Mouse (Mus musculus) forebrain, embryonic 14.5 days (tissue): ENCODE results near the gene Hdac4. TPM values are rescaled to one million over a fixed set of nuclear protein-coding genes. Genes with fewer than 3 reads are reported as not detected.

Experiments used
- ATAC-seq: fragments of 200-750 bp; cut with Nextera tagmentation; 2 replicates; pipeline ENCODE4 v1.8.0; 2017; ENCODE audit warnings: mild to moderate bottlenecking, moderate library complexity
- DNase-seq: peaks from one replicate; pipeline ENCODE4 v3.0.0-alpha.2; 2015; ENCODE audit warnings: low spot score
- H3K27ac ChIP-seq: fragments of 300-500 bp; sonication (generic); 2 replicates; pipeline ENCODE4 v1.5.1; 2014; ENCODE audit warnings: low read depth, mild to moderate bottlenecking, control low read depth, low read length, moderate library complexity
- H3K27me3 ChIP-seq: fragments of 300-500 bp; sonication (generic); replicated peaks from 2 replicates; pipeline ENCODE4 v1.6.1; 2014; ENCODE audit warnings: low read length, control low read depth, mixed read lengths; ENCODE audit not compliant: control insufficient read depth, insufficient read depth
- H3K36me3 ChIP-seq: fragments of 300-500 bp; sonication (generic); 2 replicates; pipeline ENCODE4 v1.6.1; 2014; ENCODE audit warnings: low read length, control low read depth; ENCODE audit not compliant: control insufficient read depth, insufficient read depth
- H3K4me1 ChIP-seq: fragments of 300-500 bp; sonication (generic); 2 replicates; pipeline ENCODE4 v1.6.1; 2014; ENCODE audit warnings: antibody characterized with exemption, low read length, control low read depth; ENCODE audit not compliant: control insufficient read depth, insufficient read depth
- H3K4me2 ChIP-seq: fragments of 300-500 bp; sonication (generic); 2 replicates; pipeline ENCODE4 v1.6.1; 2014; ENCODE audit warnings: mild to moderate bottlenecking, control low read depth, low read length
- H3K4me3 ChIP-seq: fragments of 300-500 bp; sonication (generic); 2 replicates; pipeline ENCODE4 v1.5.1; 2014; ENCODE audit warnings: low read depth, low read length, control low read depth
- H3K9ac ChIP-seq: fragments of 300-500 bp; sonication (generic); 2 replicates; pipeline ENCODE4 v1.6.1; 2014; ENCODE audit warnings: mild to moderate bottlenecking, low read length, control low read depth, moderate library complexity
- H3K9me3 ChIP-seq: fragments of 300-500 bp; sonication (generic); replicated peaks from 2 replicates; pipeline ENCODE4 v1.6.1; 2016; ENCODE audit warnings: low read length, control low read depth, mixed read lengths; ENCODE audit not compliant: control insufficient read depth
- WGBS: fragments of 180-500 bp; shearing (Covaris S2); extraction: QIAGEN DNeasy Blood & Tissue Kit; methylation state at CpG from one replicate; pipeline ENCODE4 v1.1.7; 2014; 5-methylcytosine and 5-hydroxymethylcytosine counted together
- polyA plus RNA-seq: library from polyadenylated mRNA; unstranded; fragments of >200 nt; fragmentation: Nextera tagmentation; extraction: Ambion mirVana; gene quantifications from 2 replicates; pipeline ENCODE4 v1.2.1, GENCODE M21; 2014

Hdac4 gene
- polyA plus RNA-seq, 1 experiment from 2014 or later, result 16.5 TPM

GRCm38 (mm10) chr1:92174251-92174897 lies 21.1 kb downstream of the Hdac4 start:
- H3K4me3 ChIP-seq, result no peak overlapping the region
- H3K27me3 ChIP-seq, result no peaks in the 10 kb centered on the region
- H3K27ac ChIP-seq, result no peak overlapping the region
- 39% methylated on average over 3 of the region's 3 CpGs for WGBS
- no peak overlapping the region for H3K4me2 ChIP-seq
- H3K4me1 ChIP-seq, result peaks cover 20% of the 10 kb centered on the region
- ATAC-seq, result no peak
- H3K9ac ChIP-seq, result no peak overlapping the region
- no peaks in the 10 kb centered on the region for H3K36me3 ChIP-seq
- DNase-seq, result no peak
- H3K9me3 ChIP-seq, result no peaks in the 10 kb centered on the region

GRCm38 (mm10) chr1:92170616-92171235 lies 24.8 kb downstream of the Hdac4 start:
- DNase-seq (no peak), ATAC-seq (no peak)
- no peaks in the 10 kb centered on the region for H3K36me3 ChIP-seq
- no peak overlapping the region for H3K4me2 ChIP-seq
- no peaks in the 10 kb centered on the region for H3K9me3 ChIP-seq
- no peaks in the 10 kb centered on the region for H3K27me3 ChIP-seq
- WGBS, result 85% methylated on average over 5 of the region's 5 CpGs
- H3K27ac ChIP-seq, result no peak overlapping the region; the same call in 1 of the 2 replicates
- H3K9ac ChIP-seq, result no peak overlapping the region
- no peaks in the 10 kb centered on the region for H3K4me1 ChIP-seq
- no peak overlapping the region for H3K4me3 ChIP-seq

GRCm38 (mm10) chr1:92169776-92170055 lies 25.8 kb downstream of the Hdac4 start:
- DNase-seq (no peak), ATAC-seq (no peak)
- H3K4me3 ChIP-seq, result no peak overlapping the region
- no peak overlapping the region for H3K4me2 ChIP-seq
- H3K9me3 ChIP-seq, result no peaks in the 10 kb centered on the region
- no peak overlapping the region for H3K27ac ChIP-seq
- 0 out of 2 replicates have a peak, but pooled peaks cover 3% of the 10 kb centered on the region for H3K4me1 ChIP-seq
- no peaks in the 10 kb centered on the region for H3K27me3 ChIP-seq
- no peak overlapping the region for H3K9ac ChIP-seq
- H3K36me3 ChIP-seq, result no peaks in the 10 kb centered on the region

- H3K9me3 ChIP-seq, result no peaks in the 10 kb centered on the region
- no peaks in the 10 kb centered on the region for H3K36me3 ChIP-seq
- ATAC-seq (no peak), DNase-seq (no peak)
- peaks cover 4% of the 10 kb centered on the region; the same call in 1 of the 2 replicates for H3K4me1 ChIP-seq
- H3K4me2 ChIP-seq, result no peak overlapping the region
- 91% methylated on average over 4 of the region's 4 CpGs for WGBS
- no peak overlapping the region for H3K9ac ChIP-seq
- H3K27me3 ChIP-seq, result no peaks in the 10 kb centered on the region
- no peak overlapping the region for H3K27ac ChIP-seq
- H3K4me3 ChIP-seq, result no peak overlapping the region
These were observed 26.4 kb downstream of the Hdac4 start for GRCm38 (mm10) chr1:92168900-92169775.

GRCm38 (mm10) chr1:92163932-92164331 lies 31.6 kb downstream of the Hdac4 start:
- no peak for ATAC-seq
- no peaks in the 10 kb centered on the region for H3K9me3 ChIP-seq
- 77% methylated on average over 1 of the region's 1 CpGs for WGBS

GRCm38 (mm10) chr1:92159804-92160203 lies 35.7 kb downstream of the Hdac4 start:
- H3K4me3 ChIP-seq, result no peak overlapping the region
- DNase-seq, result no peak
- H3K9ac ChIP-seq, result no peak overlapping the region
- WGBS, result 94% methylated on average over 4 of the region's 4 CpGs
- no peak overlapping the region for H3K4me2 ChIP-seq
- H3K36me3 ChIP-seq, result no peaks in the 10 kb centered on the region
- H3K9me3 ChIP-seq, result no peaks in the 10 kb centered on the region
- ATAC-seq, result no peak
- H3K27ac ChIP-seq, result no peak overlapping the region
- peaks cover 5% of the 10 kb centered on the region; the same call in 1 of the 2 replicates for H3K4me1 ChIP-seq
- H3K27me3 ChIP-seq, result no peaks in the 10 kb centered on the region

More at GRCm38 (mm10) chr1:92163932-92164331, 31.6 kb downstream of the Hdac4 start:
- no peaks in the 10 kb centered on the region for H3K27me3 ChIP-seq
- no peak overlapping the region for H3K4me2 ChIP-seq
- no peak overlapping the region for H3K4me3 ChIP-seq
- DNase-seq, result no peak
- no peak overlapping the region for H3K9ac ChIP-seq
- H3K4me1 ChIP-seq, result peaks cover 6% of the 10 kb centered on the region; the same call in 1 of the 2 replicates
- no peaks in the 10 kb centered on the region for H3K36me3 ChIP-seq
- no peak overlapping the region for H3K27ac ChIP-seq

- Histone ChIP-seq H3K4me3 (no peak overlapping the region), H3K27ac (no peak overlapping the region), H3K9me3 (no peaks in the 10 kb centered on the region), H3K27me3 (no peaks in the 10 kb centered on the region), H3K4me2 (no peak overlapping the region), H3K9ac (no peak overlapping the region), H3K36me3 (0 out of 2 replicates have a peak, but pooled peaks cover 4% of the 10 kb centered on the region), H3K4me1 (no peaks in the 10 kb centered on the region)
- 70% methylated on average over 1 of the region's 1 CpGs for WGBS
- ATAC-seq, result no peak
- peak; percentile 36 for DNase-seq
These were observed 45.3 kb downstream of the Hdac4 start for GRCm38 (mm10) chr1:92150201-92150600.

GRCm38 (mm10) chr1:92148527-92148926 lies 47.0 kb downstream of the Hdac4 start:
- Histone ChIP-seq H3K4me3 (no peak overlapping the region), H3K4me1 (no peaks in the 10 kb centered on the region), H3K9me3 (no peaks in the 10 kb centered on the region), H3K4me2 (no peak overlapping the region), H3K36me3 (0 out of 2 replicates have a peak, but pooled peaks cover 4% of the 10 kb centered on the region), H3K27me3 (no peaks in the 10 kb centered on the region), H3K27ac (no peak overlapping the region), H3K9ac (no peak overlapping the region)
- WGBS, result 94% methylated on average over 1 of the region's 1 CpGs
- ATAC-seq (no peak), DNase-seq (no peak)
